Mouse (Mus musculus) hindbrain, embryonic 15.5 days (tissue): ENCODE results near the gene Trarg1. TPM values are rescaled to one million over a fixed set of nuclear protein-coding genes. Genes with fewer than 3 reads are reported as not detected.

Source experiments
- ATAC-seq: fragments of 200-750 bp; cut with Nextera tagmentation; 2 replicates; pipeline ENCODE4 v1.8.0; 2017; ENCODE audit warnings: low read depth, moderate number of reproducible peaks, moderate TSS enrichment; ENCODE audit not compliant: low FRiP score
- H3K27ac ChIP-seq: fragments of 300-500 bp; sonication (generic); replicated peaks from 2 replicates; pipeline ENCODE4 v1.5.1; 2015; ENCODE audit warnings: mild to moderate bottlenecking, inconsistent platforms
- H3K27me3 ChIP-seq: fragments of 300-500 bp; sonication (generic); 2 replicates; pipeline ENCODE4 v1.6.1; 2015; ENCODE audit warnings: control low read depth, inconsistent platforms
- H3K36me3 ChIP-seq: fragments of 300-500 bp; sonication (generic); 2 replicates; pipeline ENCODE4 v1.6.1; 2015; ENCODE audit warnings: control low read depth, inconsistent platforms
- H3K4me1 ChIP-seq: fragments of 300-500 bp; sonication (generic); replicated peaks from 2 replicates; pipeline ENCODE4 v1.6.1; 2015; ENCODE audit warnings: control low read depth, inconsistent platforms
- H3K4me2 ChIP-seq: fragments of 300-500 bp; sonication (generic); 2 replicates; pipeline ENCODE4 v1.6.1; 2015; ENCODE audit warnings: moderate library complexity, mild to moderate bottlenecking, inconsistent platforms
- H3K4me3 ChIP-seq: fragments of 300-500 bp; sonication (generic); 2 replicates; pipeline ENCODE4 v1.5.1; 2015; ENCODE audit warnings: mild to moderate bottlenecking, inconsistent platforms
- H3K9ac ChIP-seq: fragments of 300-500 bp; sonication (generic); 2 replicates; pipeline ENCODE4 v1.6.1; 2015; ENCODE audit warnings: inconsistent platforms
- H3K9me3 ChIP-seq: fragments of 300-500 bp; sonication (generic); 2 replicates; pipeline ENCODE4 v1.6.1; 2016; ENCODE audit warnings: control low read depth, inconsistent platforms
- WGBS: fragments of 180-500 bp; shearing (Covaris S2); methylation state at CpG from one replicate; pipeline ENCODE4 v1.1.7; 2015; 5-methylcytosine and 5-hydroxymethylcytosine counted together
- polyA plus RNA-seq: library from polyadenylated mRNA; unstranded; fragments of >200 nt; fragmentation: Nextera tagmentation; extraction: Ambion mirVana; gene quantifications from 2 replicates; pipeline ENCODE4 v1.2.1, GENCODE M21; 2015

The Trarg1 gene
- polyA plus RNA-seq, 1 experiment from 2014 or later, result 0.82 TPM

DNA sequence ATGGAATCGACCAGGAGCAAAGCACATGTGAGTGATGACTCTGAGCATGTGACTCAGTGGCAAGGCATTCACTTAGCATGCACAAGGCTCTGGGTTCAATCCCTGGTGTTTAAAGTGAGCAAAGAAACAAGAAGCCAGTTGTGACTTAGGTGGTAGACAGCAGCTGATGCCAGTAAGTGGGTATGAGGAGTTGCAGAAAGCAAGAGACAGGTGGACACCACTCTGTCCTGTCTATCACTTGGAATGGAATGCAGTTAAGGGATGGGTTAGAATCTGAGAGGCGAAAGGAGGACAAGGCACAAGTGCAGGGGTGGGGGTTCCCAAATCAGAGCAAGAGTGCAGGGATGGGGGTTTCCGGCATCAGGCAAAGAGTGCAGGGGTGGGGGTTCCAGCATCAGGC is 12.5 kb downstream of the Trarg1 start:
- 84% methylated on average over 3 of the region's 3 CpGs for WGBS
- ATAC-seq, result no peak
- Histone ChIP-seq H3K9ac (no peak overlapping the region), H3K27ac (no peak overlapping the region), H3K36me3 (no peaks in the 10 kb centered on the region), H3K4me1 (no peaks in the 10 kb centered on the region), H3K27me3 (no peaks in the 10 kb centered on the region), H3K4me3 (no peak overlapping the region), H3K9me3 (no peaks in the 10 kb centered on the region), H3K4me2 (no peak overlapping the region)

DNA sequence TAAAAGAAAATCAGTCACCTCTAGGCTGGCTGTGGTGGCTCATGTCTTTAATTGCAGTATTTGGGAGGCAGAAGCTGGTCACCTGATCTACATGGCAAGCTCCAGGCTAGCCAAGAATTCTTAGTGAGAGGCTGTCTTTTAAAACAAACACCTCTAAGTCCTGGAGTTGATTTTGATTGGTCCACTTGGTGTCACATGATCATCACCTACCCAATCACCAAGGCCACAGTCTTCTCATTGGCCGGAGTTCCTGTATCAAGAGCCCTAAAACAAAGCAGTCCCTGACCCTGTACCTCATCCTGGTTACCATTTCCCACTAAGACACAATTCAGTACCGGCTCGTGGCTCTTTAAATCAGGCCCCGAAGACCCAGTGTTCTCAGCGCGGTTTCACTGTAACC is 16.2 kb downstream of the Trarg1 start:
- no peak for ATAC-seq
- WGBS, result 71% methylated on average over 6 of the region's 6 CpGs
- H3K4me3 ChIP-seq, result no peak overlapping the region

DNA sequence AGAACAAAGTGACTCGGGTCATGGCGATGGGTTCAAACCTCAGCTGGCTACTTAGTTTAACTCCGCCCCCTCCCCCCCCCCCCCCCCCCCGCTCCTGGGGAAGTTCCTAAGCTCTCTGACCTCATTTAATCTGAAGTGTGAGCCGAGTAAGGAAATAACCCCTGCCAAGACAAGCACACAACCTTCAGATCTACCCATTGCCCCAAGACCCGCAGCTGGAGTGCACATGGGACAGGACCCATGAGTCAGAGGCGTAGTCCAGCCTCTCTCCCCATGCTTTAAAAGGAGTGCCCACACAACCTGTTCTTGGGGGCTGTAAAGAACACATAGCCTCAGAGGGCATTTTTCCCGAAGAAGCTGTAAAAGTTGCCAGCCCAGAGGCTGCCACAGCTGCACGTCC is 20.0 kb downstream of the Trarg1 start:
- 0 out of 2 replicates have a peak overlapping the region, but pooled peaks have one; percentile 24 for H3K4me2 ChIP-seq
- no peaks in the 10 kb centered on the region for H3K4me1 ChIP-seq
- no peaks in the 10 kb centered on the region for H3K9me3 ChIP-seq
- 53% methylated on average over 9 of the region's 9 CpGs for WGBS
- no peak overlapping the region for H3K27ac ChIP-seq
- H3K4me3 ChIP-seq, result no peak overlapping the region
- H3K36me3 ChIP-seq, result no peaks in the 10 kb centered on the region
- ATAC-seq, result no peak
- H3K27me3 ChIP-seq, result no peaks in the 10 kb centered on the region
- no peak overlapping the region for H3K9ac ChIP-seq

More for the DNA sequence above, 16.2 kb downstream of the Trarg1 start:
- no peak overlapping the region for H3K27ac ChIP-seq
- H3K9me3 ChIP-seq, result no peaks in the 10 kb centered on the region
- no peaks in the 10 kb centered on the region for H3K4me1 ChIP-seq
- no peak overlapping the region for H3K4me2 ChIP-seq
- no peak overlapping the region for H3K9ac ChIP-seq
- no peaks in the 10 kb centered on the region for H3K36me3 ChIP-seq
- no peaks in the 10 kb centered on the region for H3K27me3 ChIP-seq

DNA sequence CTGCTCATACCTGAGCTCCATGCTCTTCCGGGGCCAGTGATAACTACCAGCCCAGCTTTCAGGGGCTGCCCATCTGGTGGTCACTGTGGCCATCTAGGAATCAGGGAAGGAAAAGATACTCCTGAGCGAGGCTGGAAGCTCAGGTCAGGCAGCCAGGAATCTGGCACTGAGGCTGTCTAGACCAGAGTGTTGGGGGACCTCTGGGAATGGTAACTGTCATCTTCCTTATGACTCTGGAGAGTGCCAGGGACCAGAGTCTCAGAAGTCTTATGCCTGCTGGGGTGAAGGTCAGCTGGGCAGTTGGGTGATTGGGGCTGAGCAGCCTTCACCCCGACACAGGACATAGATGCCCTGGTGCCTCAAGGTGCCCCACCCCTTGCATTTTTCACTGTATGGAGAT is 28.0 kb downstream of the Trarg1 start:
- no peak overlapping the region for H3K27ac ChIP-seq
- WGBS, result 89% methylated on average over 3 of the region's 3 CpGs

DNA sequence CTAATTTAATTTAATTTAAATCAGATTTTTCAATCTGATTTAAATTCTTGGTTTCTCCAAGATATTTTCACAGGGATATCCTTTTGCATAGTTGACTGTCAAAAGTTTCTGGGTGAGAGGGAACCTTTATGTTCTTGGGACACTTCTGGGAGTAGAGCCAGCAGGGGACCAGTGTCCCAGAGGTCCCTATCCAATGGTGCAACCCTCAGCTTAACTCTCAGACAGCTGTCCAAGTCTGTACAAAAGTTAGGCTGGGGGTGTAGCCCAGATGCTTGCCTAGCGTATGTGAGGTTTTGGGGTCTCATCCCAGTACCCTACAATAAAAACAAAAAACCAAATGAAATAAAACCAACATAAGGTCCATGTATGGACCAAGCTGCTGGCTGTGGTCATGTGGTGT is 28.5 kb downstream of the Trarg1 start:
- no peak for ATAC-seq
- no peak overlapping the region for H3K27ac ChIP-seq
- H3K4me3 ChIP-seq, result no peak overlapping the region
- H3K4me2 ChIP-seq, result no peak overlapping the region
- H3K36me3 ChIP-seq, result no peaks in the 10 kb centered on the region
- H3K9ac ChIP-seq, result no peak overlapping the region
- H3K27me3 ChIP-seq, result no peaks in the 10 kb centered on the region
- WGBS, result 90% methylated on average over 1 of the region's 1 CpGs
- no peaks in the 10 kb centered on the region; the same call in 1 of the 2 replicates for H3K4me1 ChIP-seq
- H3K9me3 ChIP-seq, result no peaks in the 10 kb centered on the region

More for the DNA sequence above, 28.0 kb downstream of the Trarg1 start:
- H3K4me3 ChIP-seq, result no peak overlapping the region
- no peak for ATAC-seq
- no peaks in the 10 kb centered on the region for H3K9me3 ChIP-seq
- no peaks in the 10 kb centered on the region for H3K27me3 ChIP-seq
- no peak overlapping the region for H3K9ac ChIP-seq
- H3K36me3 ChIP-seq, result no peaks in the 10 kb centered on the region
- no peak overlapping the region for H3K4me2 ChIP-seq
- no peaks in the 10 kb centered on the region; the same call in 1 of the 2 replicates for H3K4me1 ChIP-seq

DNA sequence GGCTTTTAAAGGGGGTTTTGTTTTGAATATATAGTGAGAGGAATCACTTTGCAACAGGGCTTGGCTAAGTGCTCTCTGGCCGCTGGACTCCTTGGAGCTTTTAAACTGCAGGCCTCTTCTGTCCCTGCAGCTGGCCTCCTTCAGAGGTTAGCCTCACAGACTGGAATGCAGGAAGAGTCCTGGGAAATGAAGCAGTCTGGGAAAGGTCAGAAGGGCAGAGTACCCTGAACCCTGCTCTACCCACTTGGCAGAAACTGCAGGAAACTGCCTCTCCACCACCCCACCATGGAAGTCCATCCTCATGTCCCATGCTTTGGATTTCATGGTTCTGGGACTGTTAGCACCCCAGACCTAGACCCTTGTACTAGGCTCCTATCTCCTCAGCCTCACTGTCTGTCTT is 29.3 kb downstream of the Trarg1 start:
- Histone ChIP-seq H3K4me2 (no peak overlapping the region), H3K36me3 (no peaks in the 10 kb centered on the region), H3K27ac (no peak overlapping the region), H3K9ac (no peak overlapping the region), H3K4me1 (no peaks in the 10 kb centered on the region; the same call in 1 of the 2 replicates), H3K27me3 (no peaks in the 10 kb centered on the region), H3K4me3 (no peak overlapping the region), H3K9me3 (no peaks in the 10 kb centered on the region)
- no peak for ATAC-seq
- 53% methylated on average over 1 of the region's 1 CpGs for WGBS

DNA sequence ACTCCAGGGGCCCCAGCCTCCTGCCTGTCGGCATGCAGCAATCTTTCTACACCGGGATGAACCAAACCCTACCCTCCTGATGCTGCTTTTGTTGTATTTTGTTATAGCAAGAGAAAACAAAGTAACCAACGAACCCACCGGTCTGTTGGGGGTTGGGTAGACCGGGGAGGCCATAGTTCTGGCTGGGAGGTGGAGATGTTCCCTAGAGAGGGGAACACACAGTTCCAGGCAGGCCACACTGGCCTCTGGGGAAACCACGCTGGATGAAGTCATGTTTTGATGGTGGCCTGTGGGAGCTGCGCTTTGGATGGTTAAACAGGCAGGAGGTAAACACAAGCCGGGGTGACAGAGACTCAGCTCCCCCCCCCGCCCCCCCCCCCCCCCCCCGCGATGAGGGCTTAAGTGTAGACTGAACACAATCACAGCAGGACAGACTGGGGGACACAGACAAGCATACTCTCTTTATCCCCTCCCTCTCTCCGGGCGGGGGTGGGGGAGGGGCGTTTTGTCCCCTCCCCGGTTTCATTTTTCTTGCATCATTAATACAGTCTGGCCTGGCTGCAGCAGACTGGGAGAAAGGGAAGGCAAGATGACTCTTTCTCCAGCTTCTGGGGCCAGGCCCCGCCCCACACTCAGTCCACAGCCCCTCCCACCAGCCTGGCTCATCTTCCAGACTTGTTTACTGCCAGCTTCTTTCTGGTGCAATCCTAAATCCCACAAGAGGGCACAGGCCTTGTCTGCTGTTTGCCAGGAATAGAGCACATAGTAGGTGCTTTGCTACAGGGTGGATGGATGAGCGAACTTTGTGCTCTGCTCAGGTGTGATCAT is 30.2 kb downstream of the Trarg1 start:
- no peaks in the 10 kb centered on the region for H3K27me3 ChIP-seq
- H3K4me1 ChIP-seq, result no peaks in the 10 kb centered on the region; the same call in 1 of the 2 replicates
- H3K4me2 ChIP-seq, result 0 out of 2 replicates have a peak overlapping the region, but pooled peaks have one; percentile 15
- no peak overlapping the region for H3K27ac ChIP-seq
- H3K9me3 ChIP-seq, result no peaks in the 10 kb centered on the region
- WGBS, result 25% methylated on average over 12 of the region's 17 CpGs
- no peaks in the 10 kb centered on the region for H3K36me3 ChIP-seq
- H3K4me3 ChIP-seq, result no peak overlapping the region
- ATAC-seq, result no peak
- no peak overlapping the region for H3K9ac ChIP-seq

DNA sequence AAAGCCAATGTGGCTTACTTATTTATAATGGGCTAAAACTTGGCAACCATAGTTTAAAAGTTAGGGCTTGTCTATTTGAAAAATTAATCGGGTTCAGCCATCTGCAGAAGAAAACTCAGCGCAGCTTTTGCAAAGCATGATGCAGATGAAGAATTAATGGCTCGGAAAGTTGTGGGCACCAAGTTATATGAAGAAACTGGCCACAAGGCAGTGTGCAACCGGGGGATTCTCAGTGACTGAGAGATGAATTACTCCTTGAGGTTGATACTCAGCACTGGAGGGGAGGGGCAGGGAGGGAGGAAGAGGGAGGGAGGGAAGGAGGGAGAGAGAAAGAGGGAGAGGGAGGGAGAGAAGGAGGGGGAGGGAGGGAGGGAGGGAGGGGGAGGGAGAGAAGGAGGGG is 37.4 kb downstream of the Trarg1 start:
- no peak overlapping the region for H3K9ac ChIP-seq
- no peak for ATAC-seq

DNA sequence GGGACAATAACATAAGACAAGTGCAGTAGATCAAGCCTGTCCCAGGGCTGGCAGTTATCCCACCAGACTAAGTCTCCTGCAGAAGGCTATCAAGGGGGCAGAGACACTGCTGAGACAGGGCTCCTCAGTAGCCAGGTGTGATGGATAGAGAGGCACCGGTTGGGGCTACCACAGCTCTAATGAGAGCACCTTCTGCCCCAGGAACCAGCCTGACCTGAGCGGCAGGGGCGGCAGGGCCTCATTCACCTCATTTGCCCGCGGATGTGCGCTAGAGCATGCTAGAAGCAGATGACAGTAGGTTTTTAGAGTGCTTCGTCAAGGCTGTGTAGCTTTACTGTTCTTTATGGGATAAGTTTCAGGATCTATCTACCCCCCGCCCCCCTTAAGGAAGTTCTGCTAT is 44.3 kb downstream of the Trarg1 start:
- Histone ChIP-seq H3K4me3 (no peak overlapping the region), H3K27ac (no peak overlapping the region), H3K4me2 (no peak overlapping the region), H3K4me1 (no peaks in the 10 kb centered on the region), H3K27me3 (no peaks in the 10 kb centered on the region), H3K9ac (no peak overlapping the region), H3K36me3 (peaks cover 4% of the 10 kb centered on the region; the same call in 1 of the 2 replicates), H3K9me3 (no peaks in the 10 kb centered on the region)
- ATAC-seq, result no peak
- WGBS, result 85% methylated on average over 8 of the region's 8 CpGs

More for the DNA sequence above, 37.4 kb downstream of the Trarg1 start:
- Histone ChIP-seq H3K4me3 (no peak overlapping the region), H3K27ac (no peak overlapping the region), H3K27me3 (no peaks in the 10 kb centered on the region), H3K4me1 (no peaks in the 10 kb centered on the region), H3K9me3 (no peaks in the 10 kb centered on the region), H3K36me3 (no peaks in the 10 kb centered on the region), H3K4me2 (no peak overlapping the region)
- 75% methylated on average over 4 of the region's 4 CpGs for WGBS

DNA sequence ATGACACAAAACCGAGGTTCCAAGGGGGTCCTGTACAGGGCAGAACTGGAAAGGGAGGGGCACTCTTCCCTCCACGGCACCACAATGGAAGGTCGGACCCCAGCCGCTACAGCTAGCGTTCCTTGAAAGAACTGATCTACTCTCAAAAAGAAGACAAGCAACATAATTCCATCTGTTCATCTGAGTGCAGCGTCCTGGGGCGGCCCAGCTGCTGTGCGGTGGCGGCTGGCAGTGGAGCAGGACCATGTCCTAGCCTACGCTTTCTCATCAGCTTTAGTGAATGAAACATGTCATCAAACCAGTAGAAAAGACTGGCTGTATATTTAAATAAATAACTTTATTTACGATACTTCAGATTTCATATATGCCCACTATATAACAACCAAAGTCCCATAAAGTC is 48.5 kb downstream of the Trarg1 start:
- no peak for ATAC-seq
- H3K4me2 ChIP-seq, result no peak overlapping the region
- no peak overlapping the region for H3K27ac ChIP-seq
- no peaks in the 10 kb centered on the region for H3K9me3 ChIP-seq
- H3K9ac ChIP-seq, result no peak overlapping the region
- no peaks in the 10 kb centered on the region for H3K27me3 ChIP-seq
- WGBS, result 69% methylated on average over 11 of the region's 11 CpGs
- no peaks in the 10 kb centered on the region for H3K4me1 ChIP-seq
- no peak overlapping the region for H3K4me3 ChIP-seq
- H3K36me3 ChIP-seq, result peaks cover 22% of the 10 kb centered on the region

DNA sequence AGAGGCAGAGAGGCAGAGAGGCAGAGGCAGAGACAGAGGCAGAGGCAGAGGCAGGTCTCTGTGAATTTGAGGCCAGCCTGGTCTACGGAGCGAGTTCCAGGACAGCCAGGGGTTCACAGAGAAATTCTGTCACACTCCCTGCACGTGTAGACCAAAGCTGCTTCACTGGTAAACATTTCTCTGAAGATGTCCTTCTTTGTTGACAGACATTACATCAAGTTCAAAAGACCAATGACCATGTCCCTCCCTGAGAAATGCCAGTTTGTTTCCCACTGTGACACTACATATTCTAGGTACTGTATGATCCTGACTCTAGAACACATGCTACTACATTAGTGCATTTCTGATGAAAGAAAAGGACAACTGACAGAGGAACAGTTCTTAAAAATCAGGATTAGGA is 51.0 kb downstream of the Trarg1 start:
- ATAC-seq, result no peak
- Histone ChIP-seq H3K4me1 (0 out of 2 replicates have a peak, but pooled peaks cover 3% of the 10 kb centered on the region), H3K27ac (no peak overlapping the region), H3K4me3 (no peak overlapping the region), H3K4me2 (no peak overlapping the region), H3K27me3 (no peaks in the 10 kb centered on the region), H3K36me3 (peaks cover 37% of the 10 kb centered on the region), H3K9ac (no peak overlapping the region), H3K9me3 (no peaks in the 10 kb centered on the region)
- WGBS, result 90% methylated on average over 3 of the region's 3 CpGs

DNA sequence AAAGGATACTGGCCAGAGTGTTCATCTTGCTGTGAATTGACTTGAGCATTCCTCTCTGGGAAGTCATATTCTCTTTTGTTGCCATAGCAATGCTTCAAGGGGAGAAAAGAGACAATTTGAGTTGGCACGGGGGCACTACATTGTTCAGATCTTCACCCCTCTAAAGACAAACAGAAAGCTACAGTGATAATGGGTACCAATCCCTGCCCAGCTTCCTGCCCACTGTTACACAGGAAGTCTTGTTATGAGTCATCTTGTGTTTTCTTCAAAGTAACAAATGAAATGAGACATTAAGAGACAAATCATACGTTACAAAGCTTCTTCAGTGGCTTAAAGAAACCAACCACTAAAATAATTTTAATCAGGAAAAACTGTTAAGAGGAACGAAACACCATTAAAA is 55.0 kb downstream of the Trarg1 start:
- 0 out of 2 replicates have a peak, but pooled peaks cover 3% of the 10 kb centered on the region for H3K4me1 ChIP-seq
- peaks cover 33% of the 10 kb centered on the region for H3K36me3 ChIP-seq
- WGBS, result 37% methylated on average over 3 of the region's 3 CpGs
- H3K27ac ChIP-seq, result no peak overlapping the region
- no peaks in the 10 kb centered on the region for H3K9me3 ChIP-seq
- no peak for ATAC-seq
- H3K4me2 ChIP-seq, result no peak overlapping the region
- no peak overlapping the region for H3K9ac ChIP-seq
- no peak overlapping the region for H3K4me3 ChIP-seq
- H3K27me3 ChIP-seq, result no peaks in the 10 kb centered on the region
